Mouse (Mus musculus): ENCODE measurements at regions not wholly inside any gene's neighbourhood (a gene's known extent, or its start where the extent isn't known, plus 50 kb on each side); places are given as distances from the start of the nearest gene placed in this dataset.

GRCm38 (mm10) chr8:54446370-54446769 is 83.0 kb upstream of the Asb5 start:
- intact Hi-C loops (cut with DNase I) = no loop called here

GRCm38 (mm10) chr8:54449811-54450210 is 79.6 kb upstream of the Asb5 start:
- intact Hi-C loops (cut with DNase I) = no loop called here
- no peak for DNase-seq

More at GRCm38 (mm10) chr8:54446370-54446769, 83.0 kb upstream of the Asb5 start:
- DNase-seq = no peak

- no peak for DNase-seq
- intact Hi-C loops (cut with DNase I) = no loop called here
Observed at GRCm38 (mm10) chr8:54451323-54452021, 77.9 kb upstream of the Asb5 start.

GRCm38 (mm10) chr8:54464977-54465376 is 64.4 kb upstream of the Asb5 start:
- intact Hi-C loops (cut with DNase I) = no loop called here

GRCm38 (mm10) chr8:54465458-54466102 is 63.8 kb upstream of the Asb5 start:
- intact Hi-C loops (cut with DNase I) = no loop called here
- no peak for DNase-seq

More at GRCm38 (mm10) chr8:54464977-54465376, 64.4 kb upstream of the Asb5 start:
- no peak for DNase-seq

All from heart, postnatal 14 days (tissue).